Mouse (Mus musculus) liver, adult 2 months (tissue): ENCODE measurements around the gene Kcmf1.

ENCODE experiments used
- CTCF ChIP-seq: fragments of 200-500 bp; IDR thresholded peaks from 2 replicates; pipeline ENCODE4 v1.5.1; 2011; ENCODE audit warnings: low read depth, low read length, control low read depth
- POLR2A ChIP-seq: fragments of 200-500 bp; IDR thresholded peaks from 2 replicates; pipeline ENCODE4 v1.6.1; 2011; ENCODE audit warnings: low read length, control low read depth; ENCODE audit not compliant: insufficient read depth; ENCODE audit errors: extremely low read depth

DNA sequence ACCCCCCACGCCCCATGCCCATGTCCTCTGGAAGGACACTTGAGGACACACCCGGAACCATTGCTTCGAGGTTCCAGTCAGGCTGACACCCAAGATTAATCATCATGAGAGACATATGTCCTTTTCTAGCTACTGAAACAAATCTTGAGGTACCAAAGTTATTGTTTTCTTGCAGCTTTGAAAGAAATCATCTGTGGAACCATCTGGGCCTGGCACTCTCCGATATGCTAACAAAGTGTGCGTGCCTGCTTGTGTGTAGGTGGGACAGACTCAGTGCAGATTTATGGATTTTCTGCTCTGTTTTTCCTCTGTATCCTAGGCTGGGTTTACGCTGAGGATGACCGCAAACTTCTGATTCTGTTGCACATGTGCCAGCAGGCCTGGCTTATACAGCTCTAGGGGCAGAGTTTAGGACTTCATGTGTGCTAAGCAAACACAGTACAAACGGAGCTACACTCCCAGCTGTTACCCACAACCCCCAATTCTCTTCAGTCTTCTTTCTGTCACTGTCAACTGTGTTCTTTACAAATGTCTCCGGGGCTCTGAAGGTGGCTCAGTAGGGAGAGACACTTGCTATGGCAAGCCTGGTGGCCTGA, 49.5 kb upstream of the Kcmf1 start:
- TF ChIP-seq CTCF (no peak), POLR2A (no peak)
